Mouse (Mus musculus): ENCODE data around the gene Kctd19. TPM values are rescaled to one million over a fixed set of nuclear protein-coding genes. Genes with fewer than 3 reads are reported as not detected.

Kctd19 gene
- polyA plus RNA-seq, 2 experiments = 0.04 TPM; not detected in 1

- H3K9me3 ChIP-seq (ENCODE audit: control insufficient read depth, low read length) = no peaks in the 10 kb centered on the region
- DNase-seq (ENCODE audit: low spot score) = no peak
- H3K4me1 ChIP-seq (ENCODE audit: control insufficient read depth, insufficient read depth, low read length) = no peaks in the 10 kb centered on the region; the same call in 1 of the 2 replicates
These were observed 6.9 kb downstream of the Kctd19 start for GRCm38 (mm10) chr8:105406416-105406815.

GRCm38 (mm10) chr8:105404496-105404895, 8.8 kb downstream of the Kctd19 start:
- DNase-seq (ENCODE audit: low spot score) (no peak), ATAC-seq (ENCODE audit: low FRiP score, low read depth) (no peak)
- WGBS = 58% methylated on average over 1 of the region's 1 CpGs
- no peaks in the 10 kb centered on the region for H3K27me3 ChIP-seq (ENCODE audit: control insufficient read depth, insufficient read depth, low read length)
- H3K9ac ChIP-seq (ENCODE audit: low read depth, low read length, severe bottlenecking) = no peak overlapping the region
- 0 out of 2 replicates have a peak, but pooled peaks cover 3% of the 10 kb centered on the region for H3K9me3 ChIP-seq (ENCODE audit: control insufficient read depth, low read length)
- no peak overlapping the region for H3K4me3 ChIP-seq (replicated peaks; ENCODE audit: low read length)
- no peak overlapping the region for H3K4me2 ChIP-seq (replicated peaks; ENCODE audit: low read depth, low read length, severe bottlenecking)
- TF ChIP-seq POLR2A (IDR thresholded peaks at IDR 0.05; ENCODE audit: borderline replicate concordance, extremely low read depth, insufficient read depth, insufficient read length) = no peak
- H3K4me1 ChIP-seq (ENCODE audit: control insufficient read depth, insufficient read depth, low read length) = no peaks in the 10 kb centered on the region; the same call in 1 of the 2 replicates
- H3K27ac ChIP-seq (replicated peaks; ENCODE audit: low read depth, low read length) = no peak overlapping the region
- no peaks in the 10 kb centered on the region for H3K36me3 ChIP-seq (ENCODE audit: control insufficient read depth, insufficient read depth, low read length)

More at GRCm38 (mm10) chr8:105406416-105406815, 6.9 kb downstream of the Kctd19 start:
- ATAC-seq (ENCODE audit: low FRiP score, low read depth) = no peak
- TF ChIP-seq POLR2A (IDR thresholded peaks at IDR 0.05; ENCODE audit: borderline replicate concordance, extremely low read depth, insufficient read depth, insufficient read length) = no peak
- 78% methylated on average over 10 of the region's 10 CpGs for WGBS
- no peak overlapping the region for H3K27ac ChIP-seq (replicated peaks; ENCODE audit: low read depth, low read length)
- H3K36me3 ChIP-seq (ENCODE audit: control insufficient read depth, insufficient read depth, low read length) = no peaks in the 10 kb centered on the region
- no peak overlapping the region for H3K4me2 ChIP-seq (replicated peaks; ENCODE audit: low read depth, low read length, severe bottlenecking)
- no peaks in the 10 kb centered on the region for H3K27me3 ChIP-seq (ENCODE audit: control insufficient read depth, insufficient read depth, low read length)
- H3K4me3 ChIP-seq (replicated peaks; ENCODE audit: low read length) = no peak overlapping the region
- no peak overlapping the region for H3K9ac ChIP-seq (ENCODE audit: low read depth, low read length, severe bottlenecking)

- Histone ChIP-seq H3K4me3 (replicated peaks; ENCODE audit: low read length) (no peak overlapping the region), H3K9me3 (ENCODE audit: control insufficient read depth, low read length) (0 out of 2 replicates have a peak, but pooled peaks cover 3% of the 10 kb centered on the region), H3K4me2 (replicated peaks; ENCODE audit: low read depth, low read length, severe bottlenecking) (no peak overlapping the region), H3K27me3 (ENCODE audit: control insufficient read depth, insufficient read depth, low read length) (no peaks in the 10 kb centered on the region), H3K4me1 (ENCODE audit: control insufficient read depth, insufficient read depth, low read length) (no peaks in the 10 kb centered on the region; the same call in 1 of the 2 replicates), H3K36me3 (ENCODE audit: control insufficient read depth, insufficient read depth, low read length) (no peaks in the 10 kb centered on the region), H3K9ac (ENCODE audit: low read depth, low read length, severe bottlenecking) (no peak overlapping the region), H3K27ac (replicated peaks; ENCODE audit: low read depth, low read length) (no peak overlapping the region)
- no peak for DNase-seq (ENCODE audit: low spot score)
- ATAC-seq (ENCODE audit: low FRiP score, low read depth) = no peak
- 86% methylated on average over 8 of the region's 8 CpGs for WGBS
- no peak for TF ChIP-seq POLR2A (IDR thresholded peaks at IDR 0.05; ENCODE audit: borderline replicate concordance, extremely low read depth, insufficient read depth, insufficient read length)
These were observed 9.8 kb downstream of the Kctd19 start for GRCm38 (mm10) chr8:105403467-105403866.

DNA sequence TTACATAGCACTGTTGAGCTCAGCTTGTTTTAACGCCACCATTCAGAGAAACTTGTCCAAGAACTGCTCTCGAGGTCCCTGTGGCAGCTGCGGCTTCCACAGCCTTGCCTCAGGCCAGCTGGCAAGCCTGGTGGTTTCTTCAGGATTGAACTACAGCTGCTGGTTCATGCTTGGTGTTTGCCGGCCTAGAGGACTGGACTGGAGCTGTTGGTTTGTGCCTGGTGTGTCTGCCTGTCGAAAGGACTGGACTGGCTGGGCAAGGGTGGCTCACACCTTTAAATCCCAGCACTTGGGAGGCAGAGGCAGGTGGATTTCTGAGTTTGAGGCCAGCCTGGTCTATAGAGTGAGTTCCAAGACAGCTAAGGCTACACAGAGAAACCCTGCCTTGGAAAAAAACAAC, 13.3 kb downstream of the Kctd19 start:
- H3K27me3 ChIP-seq (ENCODE audit: control insufficient read depth, insufficient read depth, low read length) = no peaks in the 10 kb centered on the region
- H3K9me3 ChIP-seq (ENCODE audit: control insufficient read depth, low read length) = 0 out of 2 replicates have a peak, but pooled peaks cover 3% of the 10 kb centered on the region
- H3K4me1 ChIP-seq (ENCODE audit: control insufficient read depth, insufficient read depth, low read length) = no peaks in the 10 kb centered on the region
- ATAC-seq (ENCODE audit: low FRiP score, low read depth) (no peak), DNase-seq (ENCODE audit: low spot score) (no peak)
- 78% methylated on average over 5 of the region's 5 CpGs for WGBS
- no peak overlapping the region for H3K4me2 ChIP-seq (replicated peaks; ENCODE audit: low read depth, low read length, severe bottlenecking)
- no peak overlapping the region for H3K4me3 ChIP-seq (replicated peaks; ENCODE audit: low read length)
- H3K27ac ChIP-seq (replicated peaks; ENCODE audit: low read depth, low read length) = no peak overlapping the region
- no peak overlapping the region for H3K9ac ChIP-seq (ENCODE audit: low read depth, low read length, severe bottlenecking)
- no peak for TF ChIP-seq POLR2A (IDR thresholded peaks at IDR 0.05; ENCODE audit: borderline replicate concordance, extremely low read depth, insufficient read depth, insufficient read length)
- H3K36me3 ChIP-seq (ENCODE audit: control insufficient read depth, insufficient read depth, low read length) = no peaks in the 10 kb centered on the region

GRCm38 (mm10) chr8:105397747-105398146, 15.6 kb downstream of the Kctd19 start:
- H3K9me3 ChIP-seq (ENCODE audit: control insufficient read depth, low read length) = 0 out of 2 replicates have a peak, but pooled peaks cover 3% of the 10 kb centered on the region
- H3K9ac ChIP-seq (ENCODE audit: low read depth, low read length, severe bottlenecking) = no peak overlapping the region
- no peak overlapping the region for H3K4me2 ChIP-seq (replicated peaks; ENCODE audit: low read depth, low read length, severe bottlenecking)
- H3K27ac ChIP-seq (replicated peaks; ENCODE audit: low read depth, low read length) = no peak overlapping the region
- ATAC-seq (ENCODE audit: low FRiP score, low read depth) (no peak), DNase-seq (ENCODE audit: low spot score) (peak; percentile 70)
- no peak overlapping the region for H3K4me3 ChIP-seq (replicated peaks; ENCODE audit: low read length)
- H3K36me3 ChIP-seq (ENCODE audit: control insufficient read depth, insufficient read depth, low read length) = no peaks in the 10 kb centered on the region
- TF ChIP-seq POLR2A (IDR thresholded peaks at IDR 0.05; ENCODE audit: borderline replicate concordance, extremely low read depth, insufficient read depth, insufficient read length) = no peak
- WGBS = 35% methylated on average over 3 of the region's 3 CpGs
- no peaks in the 10 kb centered on the region for H3K27me3 ChIP-seq (ENCODE audit: control insufficient read depth, insufficient read depth, low read length)
- H3K4me1 ChIP-seq (ENCODE audit: control insufficient read depth, insufficient read depth, low read length) = no peaks in the 10 kb centered on the region

Measured in limb, embryonic 14.5 days (tissue).